Mouse (Mus musculus) heart, adult 18-20 months (tissue): Measurements from ENCODE around the gene Rgs3. TPM values are rescaled to one million over a fixed set of nuclear protein-coding genes. Genes with fewer than 3 reads are reported as not detected.

Experiments
- DNase-seq, 2 experiments: peaks; one replicate each; pipeline ENCODE4 v3.0.0; 2021 to 2022; ENCODE audit warnings: mixed read lengths in 1 of 2
- long read RNA-seq, 2 experiments: library from polyadenylated mRNA; stranded (forward); transcript quantifications; one replicate each; pipeline ENCODE4 v2.0.0; 2021
- total RNA-seq, 2 experiments: library from RNA; stranded (reverse); gene quantifications; 2 replicates each; pipeline ENCODE4 v1.2.3; 2021

The Rgs3 gene
- 10 to 100 TPM; 21.5 to 25.9 TPM for total RNA-seq
- long read RNA-seq, experiment 1, full-length matches to known transcripts, result 14 of 30 reads
- long read RNA-seq, experiment 1, partial matches to known transcripts, result 6 of 30 reads
- long read RNA-seq, experiment 1, other reads (novel, unspliced or antisense), result 10 of 30 reads
- long read RNA-seq, experiment 2, full-length matches to known transcripts, result 5 of 10 reads
- long read RNA-seq, experiment 2, partial matches to known transcripts, result 2 of 10 reads
- long read RNA-seq, experiment 2, other reads (novel, unspliced or antisense), result 3 of 10 reads

- no peak for DNase-seq
These were observed at the start of gene Rgs3 for GRCm38 (mm10) chr4:62559797-62560329. Rgs3 (plus strand) TSS chr4:62559847.

GRCm38 (mm10) chr4:62509946-62510345 lies 49.7 kb upstream of the Rgs3 start:
- no peak for DNase-seq

- DNase-seq, result no peak
These were observed 45.6 kb upstream of the Rgs3 start for GRCm38 (mm10) chr4:62513998-62514506.

GRCm38 (mm10) chr4:62514995-62515394 lies 44.7 kb upstream of the Rgs3 start:
- no peak for DNase-seq

GRCm38 (mm10) chr4:62515490-62515889 lies 44.2 kb upstream of the Rgs3 start:
- no peak for DNase-seq

GRCm38 (mm10) chr4:62516079-62516478 lies 43.6 kb upstream of the Rgs3 start:
- peak; percentile 70 to 89 for DNase-seq

- no peak for DNase-seq
These were observed 43.1 kb upstream of the Rgs3 start for GRCm38 (mm10) chr4:62516579-62516978.

GRCm38 (mm10) chr4:62517046-62517445 lies 42.6 kb upstream of the Rgs3 start:
- DNase-seq, result no peak

GRCm38 (mm10) chr4:62517538-62518415 lies 41.9 kb upstream of the Rgs3 start:
- no peak for DNase-seq

GRCm38 (mm10) chr4:62518416-62519121 lies 41.1 kb upstream of the Rgs3 start:
- peak; percentile 60 to 74 for DNase-seq

GRCm38 (mm10) chr4:62519122-62519848 lies 40.4 kb upstream of the Rgs3 start:
- no peak for DNase-seq

- DNase-seq, result peak; percentile 92 to 94
These were observed 39.8 kb upstream of the Rgs3 start, which contains the start of gene Alad for GRCm38 (mm10) chr4:62519849-62520233. Alad (minus strand) TSS chr4:62519918.

GRCm38 (mm10) chr4:62520892-62521400 lies 38.7 kb upstream of the Rgs3 start:
- DNase-seq, result no peak

- DNase-seq, result peak; percentile 96 to 99
These were observed 34.8 kb upstream of the Rgs3 start, which contains the start of the genes Pole3 and 4933430I17Rik for GRCm38 (mm10) chr4:62524651-62525488. Pole3 (minus strand) TSS chr4:62525068. 4933430I17Rik (plus strand) TSS chr4:62525369.

- DNase-seq, result no peak
These were observed 34.2 kb upstream of the Rgs3 start for GRCm38 (mm10) chr4:62525489-62525811.

GRCm38 (mm10) chr4:62526256-62526655 lies 33.4 kb upstream of the Rgs3 start:
- DNase-seq, result no peak

GRCm38 (mm10) chr4:62527655-62528054 lies 32.0 kb upstream of the Rgs3 start:
- no peak for DNase-seq

- DNase-seq, result no peak
These were observed 25.9 kb upstream of the Rgs3 start for GRCm38 (mm10) chr4:62533729-62534128.

- no peak for DNase-seq
These were observed 17.8 kb upstream of the Rgs3 start for GRCm38 (mm10) chr4:62541802-62542201.

- no peak for DNase-seq
These were observed 15.9 kb upstream of the Rgs3 start for GRCm38 (mm10) chr4:62543782-62544181.
